Mouse (Mus musculus): ENCODE data around the gene Mlst8.

DNA sequence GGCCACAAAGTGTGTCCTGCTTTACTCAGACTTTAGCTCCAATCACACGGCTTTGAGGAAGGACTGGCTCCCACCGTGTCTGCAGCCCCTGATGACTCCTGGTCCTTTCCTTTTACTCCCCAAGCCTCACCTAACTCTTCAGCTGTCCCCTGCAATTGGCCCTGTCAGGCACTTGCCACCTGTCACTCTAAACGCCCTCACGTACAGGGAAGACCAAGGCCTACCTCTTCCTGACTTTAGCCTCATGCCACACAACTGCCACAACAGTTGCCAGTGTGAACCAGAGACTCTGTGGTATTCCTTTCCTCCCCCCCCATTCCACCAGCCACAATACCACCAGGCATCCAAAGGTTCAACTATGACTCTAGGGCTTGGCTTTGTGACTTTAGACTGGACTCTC, 41.6 kb upstream of the Mlst8 start:
- no peak for TF ChIP-seq CTCF (conservative IDR thresholded peaks at IDR 0.05; ENCODE audit: low read length)
- no peak for TF ChIP-seq NANOG (IDR thresholded peaks at IDR 0.05; ENCODE audit: borderline replicate concordance, low read length)
